ENCODE assay signal across 8 mouse cellular contexts in the genomic region with DNA sequence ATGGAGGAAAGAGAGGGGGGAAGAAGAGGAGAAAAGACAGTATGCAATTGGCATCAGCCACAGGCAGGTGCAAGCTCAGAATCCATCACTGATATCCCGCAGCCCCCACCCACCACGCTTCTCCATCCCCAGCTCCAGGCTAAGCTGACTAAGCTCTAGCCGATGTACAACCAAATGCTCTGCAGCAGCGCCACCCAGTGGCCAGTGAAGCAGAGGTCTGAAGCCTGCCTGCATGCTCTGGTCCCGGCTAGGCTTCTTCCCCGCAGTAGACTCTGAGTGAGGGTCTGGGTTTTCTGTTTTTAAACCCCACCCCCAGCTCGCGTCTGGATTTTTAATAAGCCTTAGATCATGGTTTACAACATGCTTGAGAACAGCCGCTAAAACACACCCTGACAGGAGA. TPM values are rescaled to one million over a fixed set of nuclear protein-coding genes. Genes with fewer than 3 reads are reported as not detected.
DNase-seq lines count a peak whose midpoint lies in the region; ATAC-seq and TF ChIP-seq lines count a peak whose summit lies in the region.

No protein-coding gene starts in this region.

- no peak for DNase-seq in Patski (ENCODE audit: low read depth, low spot score)
- peak; percentile 96 to 97 for DNase-seq in cerebellum, postnatal 25 days
- peak; percentile 87 for DNase-seq in gastrocnemius, adult 18-20 months (ENCODE audit: low spot score)
- peak; percentile 94 to 98 for DNase-seq in layer of hippocampus, postnatal 25 days (ENCODE audit: extremely low spot score in 1 of 2, low spot score in 1 of 2)
- peak; percentile 73 for DNase-seq in lung, postnatal 25 days (ENCODE audit: low spot score)
- DNase-seq in right cerebral cortex, adult 18-20 months: peak; percentile 92
- DNase-seq in urinary bladder, adult 2 months (ENCODE audit: low spot score): peak; percentile 71

- peak overlapping the region; percentile 41 for H3K9ac ChIP-seq in hindbrain, embryonic 15.5 days

- H3K4me1 ChIP-seq in hindbrain, embryonic 15.5 days (replicated peaks): peaks cover 6% of the 10 kb centered on the region

- in situ Hi-C loops in Patski (cut with MboI; ENCODE audit: low pct_unique_long_range_greater_than_20kb): loop anchor here (5.0 kb wide), 3 partner anchors 57 to 263 kb away; a partner anchor contains a TSS

- H3K4me2 ChIP-seq in hindbrain, embryonic 15.5 days: peak overlapping the region; percentile 63

- peak overlapping the region; percentile 67 for H3K27ac ChIP-seq in hindbrain, embryonic 15.5 days (replicated peaks)

- TF ChIP-seq CTCF in Patski (IDR thresholded peaks at IDR 0.05): no peak

- no peaks in the 10 kb centered on the region for H3K27me3 ChIP-seq in Patski
- no peaks in the 10 kb centered on the region for H3K27me3 ChIP-seq in hindbrain, embryonic 15.5 days

- H3K9me3 ChIP-seq in hindbrain, embryonic 15.5 days: no peaks in the 10 kb centered on the region

- CTCF ChIA-PET in Patski (lab: Charles Lee): interaction anchor here (0.6 to 4.8 kb wide), 14 partner anchors 10 to 260 kb away, joined by 3 to 64 read pairs (median 4); a partner anchor contains a TSS

- peak overlapping the region; percentile 28 for H3K4me3 ChIP-seq in hindbrain, embryonic 15.5 days

- 1% methylated on average over 9 of the region's 9 CpGs for whole genome bisulfite sequencing in hindbrain, embryonic 15.5 days

- POLR2A ChIA-PET in Patski (lab: Charles Lee): interaction anchor here (0.6 to 1.0 kb wide), 2 partner anchors 116 to 119 kb away, joined by 3 to 4 read pairs; a partner anchor contains a TSS

- no peaks in the 10 kb centered on the region for H3K36me3 ChIP-seq in hindbrain, embryonic 15.5 days

- ATAC-seq in Patski: peak; percentile 85
- peak; percentile 90 for ATAC-seq in hindbrain, embryonic 15.5 days (ENCODE audit: low FRiP score, low read depth)

RNA-seq across cellular contexts. Expression of a gene that starts 41.7 kb away (rescaled TPM):
- polyA plus RNA-seq in Patski (2021): 7.0 TPM
- total RNA-seq in gastrocnemius, adult 18-20 months (2021): 1 to 10 TPM in 1 of 2 experiments, under 1 TPM in 1; 0.85 to 1.1 TPM
- 6.1 and 6.2 TPM in 2 replicates for polyA plus RNA-seq in hindbrain, embryonic 15.5 days (2015; fragmentation: Nextera tagmentation; extraction: Ambion mirVana)
- total RNA-seq in layer of hippocampus, postnatal 25 days (2021): 10 to 100 TPM; 21.7 to 27.5 TPM
- polyA plus RNA-seq in urinary bladder, adult 2 months (2012; rRNA removed): 1.2 and 1.6 TPM in 2 replicates

RNA-seq across cellular contexts. Expression of a gene that starts 42.8 kb away (rescaled TPM):
- polyA plus RNA-seq in Patski (2021): 5.6 TPM
- total RNA-seq in gastrocnemius, adult 18-20 months (2021): 1 to 10 TPM in 1 of 2 experiments, under 1 TPM in 1; 0.95 to 1.2 TPM
- 30.8 and 34.5 TPM in 2 replicates for polyA plus RNA-seq in hindbrain, embryonic 15.5 days (2015; fragmentation: Nextera tagmentation; extraction: Ambion mirVana)
- total RNA-seq in layer of hippocampus, postnatal 25 days (2021): 100 to 1,000 TPM; 683 to 696 TPM
- polyA plus RNA-seq in urinary bladder, adult 2 months (2012; rRNA removed): 1.8 and 2.7 TPM in 2 replicates
